Mouse (Mus musculus) erythroblast, embryonic 14.5 days (primary cell): ENCODE data around the gene Hapln3.

Source experiments
- GATA1 ChIP-seq: IDR thresholded peaks from 2 replicates; pipeline ENCODE4 v1.6.1; 2012; ENCODE audit warnings: low read length, inconsistent platforms, mixed read lengths
- TAL1 ChIP-seq: IDR thresholded peaks from 3 replicates; pipeline ENCODE4 v1.6.1; 2012; ENCODE audit warnings: low read length, inconsistent platforms, mixed read lengths

- TF ChIP-seq GATA1 = no peak
- TF ChIP-seq TAL1 = no peak
Measured at GRCm38 (mm10) chr7:79171782-79172181, 41.0 kb upstream of the Hapln3 start.
